Mouse (Mus musculus) lung, adult 2 months (tissue): ENCODE measurements around the gene Prrt4. TPM values are rescaled to one million over a fixed set of nuclear protein-coding genes. Genes with fewer than 3 reads are reported as not detected.

Experiments used
- DNase-seq: peaks from one replicate; pipeline ENCODE4 v3.0.0; 2022
- H3K4me1 ChIP-seq: fragments of 200-500 bp; 2 replicates; pipeline ENCODE4 v1.6.1; 2011; ENCODE audit warnings: low read length; ENCODE audit not compliant: control insufficient read depth, insufficient read depth
- H3K4me3 ChIP-seq: fragments of 200-500 bp; replicated peaks from 2 replicates; pipeline ENCODE3; 2011; ENCODE audit warnings: low read depth, mild to moderate bottlenecking, control low read depth, low read length; ENCODE audit errors: extremely low read depth
- CTCF ChIP-seq: fragments of 200-500 bp; IDR thresholded peaks from 2 replicates; pipeline ENCODE4 v1.5.1; 2011; ENCODE audit warnings: mild to moderate bottlenecking, low read length, control low read depth; ENCODE audit not compliant: insufficient read depth
- POLR2A ChIP-seq: fragments of 200-500 bp; IDR thresholded peaks from 2 replicates; pipeline ENCODE4 v1.6.1; 2011; ENCODE audit warnings: low read depth, mild to moderate bottlenecking, control low read depth, low read length, borderline replicate concordance; ENCODE audit errors: extremely low read depth
- WGBS: fragments of 180-500 bp; shearing (Covaris S2); methylation state at CpG from one replicate; pipeline ENCODE4 v1.1.7; 2018; 5-methylcytosine and 5-hydroxymethylcytosine counted together
- polyA plus RNA-seq: library from polyadenylated mRNA; depleted of rRNA; stranded (reverse); fragments of >200 nt; gene quantifications from 2 replicates; pipeline ENCODE4 v1.2.3, GENCODE M21; 2012

Gene Prrt4
- polyA plus RNA-seq, 1 experiment = 10.8 TPM

GRCm38 (mm10) chr6:29160786-29161185 is 18.6 kb downstream of the Prrt4 start:
- 84% methylated on average over 2 of the region's 2 CpGs for WGBS
- no peak for DNase-seq
- Histone ChIP-seq H3K4me3 (no peak overlapping the region), H3K4me1 (no peaks in the 10 kb centered on the region; the same call in 1 of the 2 replicates)
- TF ChIP-seq POLR2A (no peak), CTCF (no peak)

GRCm38 (mm10) chr6:29156326-29156725 is 23.1 kb downstream of the Prrt4 start:
- TF ChIP-seq CTCF = no peak
- Histone ChIP-seq H3K4me3 (no peak overlapping the region), H3K4me1 (no peaks in the 10 kb centered on the region)
- 89% methylated on average over 5 of the region's 5 CpGs for WGBS
- no peak for DNase-seq

- H3K4me3 ChIP-seq = no peak overlapping the region
- no peak for DNase-seq
- TF ChIP-seq POLR2A = no peak
- no peak for TF ChIP-seq CTCF
- WGBS = 85% methylated on average over 1 of the region's 1 CpGs
- H3K4me1 ChIP-seq = no peaks in the 10 kb centered on the region
Observed at GRCm38 (mm10) chr6:29150001-29150400, 29.4 kb downstream of the Prrt4 start.

- no peak for DNase-seq
- WGBS = 70% methylated on average over 5 of the region's 5 CpGs
- H3K4me1 ChIP-seq = no peaks in the 10 kb centered on the region
Observed at GRCm38 (mm10) chr6:29147407-29148010, 31.9 kb downstream of the Prrt4 start.

GRCm38 (mm10) chr6:29146641-29147040 is 32.7 kb downstream of the Prrt4 start:
- no peak for TF ChIP-seq POLR2A
- no peak for TF ChIP-seq CTCF
- Histone ChIP-seq H3K4me3 (no peak overlapping the region), H3K4me1 (no peaks in the 10 kb centered on the region)
- 66% methylated on average over 7 of the region's 7 CpGs for WGBS
- no peak for DNase-seq

More at GRCm38 (mm10) chr6:29147407-29148010, 31.9 kb downstream of the Prrt4 start:
- TF ChIP-seq CTCF (no peak), POLR2A (no peak)
- no peak overlapping the region for H3K4me3 ChIP-seq

- no peaks in the 10 kb centered on the region for H3K4me1 ChIP-seq
- WGBS = 65% methylated on average over 12 of the region's 12 CpGs
- no peak for DNase-seq
- H3K4me3 ChIP-seq = no peak overlapping the region
- TF ChIP-seq CTCF = no peak
Observed at GRCm38 (mm10) chr6:29145456-29146307, 33.7 kb downstream of the Prrt4 start.

- no peak for DNase-seq
- no peak for TF ChIP-seq CTCF
- TF ChIP-seq POLR2A = no peak
- 76% methylated on average over 3 of the region's 3 CpGs for WGBS
- Histone ChIP-seq H3K4me1 (no peaks in the 10 kb centered on the region), H3K4me3 (no peak overlapping the region)
Observed at GRCm38 (mm10) chr6:29144971-29145370, 34.4 kb downstream of the Prrt4 start.

GRCm38 (mm10) chr6:29143608-29144007 is 35.8 kb downstream of the Prrt4 start:
- H3K4me1 ChIP-seq = no peaks in the 10 kb centered on the region
- no peak overlapping the region for H3K4me3 ChIP-seq
- WGBS = 41% methylated on average over 5 of the region's 5 CpGs
- peak; percentile 55 for TF ChIP-seq CTCF
- no peak for TF ChIP-seq POLR2A
- DNase-seq = peak; percentile 36

GRCm38 (mm10) chr6:29137441-29137840 is 41.9 kb downstream of the Prrt4 start:
- no peak overlapping the region for H3K4me3 ChIP-seq
- TF ChIP-seq CTCF (no peak), POLR2A (no peak)
- 92% methylated on average over 9 of the region's 9 CpGs for WGBS
- DNase-seq = no peak
- H3K4me1 ChIP-seq = no peaks in the 10 kb centered on the region

GRCm38 (mm10) chr6:29133100-29133499 is 46.3 kb downstream of the Prrt4 start:
- H3K4me1 ChIP-seq = no peaks in the 10 kb centered on the region
- no peak overlapping the region for H3K4me3 ChIP-seq
- DNase-seq = no peak
- WGBS = 92% methylated on average over 9 of the region's 9 CpGs
- TF ChIP-seq POLR2A (no peak), CTCF (no peak)
